Mouse (Mus musculus): ENCODE results near the gene Ptov1. TPM values are rescaled to one million over a fixed set of nuclear protein-coding genes. Genes with fewer than 3 reads are reported as not detected.

The Ptov1 gene
- polyA plus RNA-seq, 1 experiment from 2014 or later, result 501 TPM

DNA sequence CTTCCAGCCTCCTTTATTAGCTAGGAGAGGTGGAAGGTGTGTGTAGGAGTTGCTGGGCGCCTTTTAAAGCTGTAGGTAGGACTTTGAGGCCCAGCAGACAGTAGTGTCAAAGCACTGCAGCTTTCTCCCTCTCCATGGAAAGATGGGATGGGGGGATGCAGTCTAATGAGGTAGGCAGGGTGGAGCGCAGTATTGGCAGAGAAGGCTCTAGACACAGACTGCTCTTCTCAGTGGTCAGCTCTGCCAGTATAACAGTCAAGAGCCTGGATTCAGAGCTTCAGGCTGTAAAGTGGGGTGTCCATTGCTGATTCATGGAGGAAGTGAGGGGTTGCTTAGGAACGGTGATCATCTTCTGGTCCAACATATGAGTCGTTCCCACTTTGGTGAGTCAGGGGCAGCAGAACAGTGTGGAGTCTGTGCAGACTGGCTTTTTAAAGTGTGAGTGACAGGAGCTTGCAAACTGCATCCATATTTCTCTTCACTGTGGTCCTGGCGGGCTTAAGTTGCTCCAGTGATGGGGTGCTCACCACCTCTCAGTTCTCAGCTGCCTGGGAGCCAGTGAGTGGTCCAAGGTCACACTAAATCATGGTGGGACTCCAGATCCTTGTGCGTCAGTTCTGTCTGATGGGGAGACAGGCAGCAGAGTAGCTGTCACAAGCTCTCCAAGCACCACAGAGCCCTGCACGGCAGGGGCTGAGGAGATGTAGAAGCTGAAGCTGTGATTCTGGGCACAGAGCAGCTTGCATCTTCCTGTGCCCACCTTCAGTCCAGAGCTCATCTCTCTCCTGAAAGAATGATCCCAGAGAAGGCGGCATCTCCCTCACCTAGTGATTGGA, 18.6 kb downstream of the Ptov1 start:
- WGBS, result 78% methylated on average over 8 of the region's 8 CpGs
- peaks cover 23% of the 10 kb centered on the region for H3K4me1 ChIP-seq (ENCODE audit: control insufficient read depth, insufficient read depth, low read length)

DNA sequence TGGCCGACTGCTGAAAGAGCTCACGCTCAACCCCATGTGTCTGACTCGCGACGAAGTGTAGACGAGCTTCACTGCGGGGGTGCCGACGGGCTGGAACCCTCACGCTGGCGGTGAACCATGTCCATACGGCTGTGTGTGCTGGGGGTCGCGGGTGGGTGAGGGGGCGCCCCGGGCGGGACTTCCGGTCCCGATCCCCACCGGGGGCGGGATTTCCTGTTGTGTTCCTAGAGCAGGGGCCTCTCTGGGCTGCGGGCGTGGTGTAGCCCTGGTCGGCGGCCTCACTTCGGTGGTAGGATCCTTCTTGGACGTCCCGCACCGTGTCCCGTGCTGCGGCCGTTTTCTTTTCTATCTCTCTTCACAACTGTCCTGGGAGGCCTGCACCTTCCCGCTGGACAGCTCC, 19.4 kb downstream of the Ptov1 start:
- Histone ChIP-seq H3K9ac (ENCODE audit: low read depth, low read length) (peak overlapping the region; percentile 80), H3K4me1 (ENCODE audit: control insufficient read depth, insufficient read depth, low read length) (peaks cover 20% of the 10 kb centered on the region)

More for the DNA sequence above, 18.6 kb downstream of the Ptov1 start:
- H3K36me3 ChIP-seq (ENCODE audit: control insufficient read depth, insufficient read depth, low read length), result peaks cover 25% of the 10 kb centered on the region
- peak overlapping the region; percentile 97; the same call in 1 of the 2 replicates for H3K27ac ChIP-seq (ENCODE audit: low read depth, low read length)
- peak overlapping the region; percentile 80 for H3K9ac ChIP-seq (ENCODE audit: low read depth, low read length)
- no peaks in the 10 kb centered on the region for H3K27me3 ChIP-seq (ENCODE audit: control insufficient read depth, insufficient read depth, low read length)
- peak overlapping the region; percentile 53 for H3K4me2 ChIP-seq (replicated peaks; ENCODE audit: low read depth, low read length)
- no peaks in the 10 kb centered on the region for H3K9me3 ChIP-seq (ENCODE audit: control insufficient read depth, low read length)
- H3K4me3 ChIP-seq (ENCODE audit: low read length), result peak overlapping the region; percentile 70
- no peak for ATAC-seq (ENCODE audit: low FRiP score, low TSS enrichment)

DNA sequence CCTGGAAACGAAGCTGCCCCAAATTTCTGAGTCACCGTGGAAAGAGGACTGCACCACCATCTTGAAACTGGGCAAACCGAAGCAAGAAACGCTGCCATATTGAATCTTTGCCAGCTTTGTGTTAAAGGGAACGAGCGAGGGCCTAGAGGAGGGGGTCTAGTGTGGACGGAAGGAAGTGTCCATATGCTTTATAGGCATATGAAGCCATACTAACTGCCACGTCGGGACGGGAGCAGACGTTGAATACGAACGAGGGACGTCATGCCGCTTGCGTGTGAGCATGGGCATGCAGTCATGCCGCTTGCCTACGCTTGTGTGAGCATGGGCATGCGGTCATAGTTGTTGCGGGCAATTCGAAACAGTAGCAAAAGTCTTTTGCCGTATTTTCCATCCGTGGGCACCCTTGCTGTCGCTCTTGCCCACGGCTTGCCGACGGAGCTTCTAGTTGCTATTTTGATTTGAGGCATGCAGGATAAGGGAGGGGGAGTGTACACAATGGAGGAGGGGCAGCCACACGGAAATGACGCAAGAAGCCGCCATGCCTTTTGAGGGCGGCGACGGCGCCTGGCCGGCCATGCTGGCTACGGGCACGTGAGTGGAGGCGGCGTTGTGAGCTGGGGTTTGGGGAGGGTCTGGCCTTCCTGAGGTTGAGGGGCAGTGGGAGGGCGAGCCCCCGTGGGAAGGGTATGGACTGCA, 20.0 kb downstream of the Ptov1 start:
- Histone ChIP-seq H3K4me2 (replicated peaks; ENCODE audit: low read depth, low read length) (peak overlapping the region; percentile 53), H3K36me3 (ENCODE audit: control insufficient read depth, insufficient read depth, low read length) (peaks cover 39% of the 10 kb centered on the region), H3K27ac (ENCODE audit: low read depth, low read length) (peak overlapping the region; percentile 97), H3K9me3 (ENCODE audit: control insufficient read depth, low read length) (no peaks in the 10 kb centered on the region), H3K9ac (ENCODE audit: low read depth, low read length) (peak overlapping the region; percentile 80), H3K4me1 (ENCODE audit: control insufficient read depth, insufficient read depth, low read length) (peaks cover 17% of the 10 kb centered on the region), H3K27me3 (ENCODE audit: control insufficient read depth, insufficient read depth, low read length) (no peaks in the 10 kb centered on the region), H3K4me3 (ENCODE audit: low read length) (peak overlapping the region; percentile 70)
- ATAC-seq (ENCODE audit: low FRiP score, low TSS enrichment), result peak; percentile 68
- under 1% methylated on average over 41 of the region's 41 CpGs for WGBS

More for the DNA sequence above, 19.4 kb downstream of the Ptov1 start:
- peak overlapping the region; percentile 97 for H3K27ac ChIP-seq (ENCODE audit: low read depth, low read length)
- no peaks in the 10 kb centered on the region for H3K9me3 ChIP-seq (ENCODE audit: control insufficient read depth, low read length)
- peak overlapping the region; percentile 70 for H3K4me3 ChIP-seq (ENCODE audit: low read length)
- peak overlapping the region; percentile 53 for H3K4me2 ChIP-seq (replicated peaks; ENCODE audit: low read depth, low read length)
- peaks cover 34% of the 10 kb centered on the region for H3K36me3 ChIP-seq (ENCODE audit: control insufficient read depth, insufficient read depth, low read length)
- H3K27me3 ChIP-seq (ENCODE audit: control insufficient read depth, insufficient read depth, low read length), result no peaks in the 10 kb centered on the region
- 0% methylated on average over 30 of the region's 33 CpGs for WGBS
- peak; percentile 39 for ATAC-seq (ENCODE audit: low FRiP score, low TSS enrichment)

DNA sequence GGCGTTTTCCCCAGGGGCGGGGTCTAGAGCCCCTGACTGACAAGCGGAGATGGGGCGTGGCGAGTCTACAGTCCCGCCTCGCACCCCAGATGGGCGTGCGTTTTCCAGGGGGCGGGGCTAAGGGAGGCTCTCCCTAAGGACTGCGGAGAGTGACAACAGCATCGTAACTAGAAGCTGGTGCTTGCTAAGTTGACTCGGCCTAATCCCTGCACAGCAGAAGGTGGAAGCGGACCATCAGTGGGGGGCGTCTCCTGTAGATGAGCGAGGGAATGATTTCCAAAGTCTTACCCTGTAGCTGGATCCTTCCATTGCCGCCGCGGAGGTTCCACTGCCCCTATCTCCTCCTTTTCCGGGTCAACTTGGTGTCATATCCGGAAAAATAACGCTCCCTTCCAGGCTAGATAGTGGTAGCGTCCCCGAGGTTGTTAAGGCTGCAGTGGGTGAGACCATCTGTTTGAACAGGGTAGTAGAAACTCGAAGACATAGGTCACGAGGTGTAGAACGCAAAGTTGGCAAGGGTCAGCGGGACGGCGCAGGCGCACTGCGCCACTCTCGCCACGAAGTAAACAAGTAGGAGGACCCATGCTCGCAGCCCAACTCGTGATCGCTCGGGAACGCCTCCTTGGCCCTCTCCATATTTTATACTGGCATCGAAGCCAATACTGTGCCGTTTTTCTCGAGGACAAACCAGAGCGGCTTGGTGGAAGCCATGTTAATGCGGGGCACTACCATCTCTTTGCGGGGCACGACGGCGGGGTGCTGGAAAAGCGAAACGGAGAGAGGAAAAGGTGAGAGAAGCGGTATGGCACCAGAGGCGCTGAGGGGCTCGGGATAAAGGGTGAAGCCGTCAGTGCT, 20.8 kb downstream of the Ptov1 start, which contains the start of the genes Akt1s1 and Tbc1d17:
TSS of gene Akt1s1 (plus strand) at position 431 of the 855 bp plus-strand sequence.
TSS of gene Tbc1d17 (minus strand) at position 519 of the 855 bp plus-strand sequence.
- Histone ChIP-seq H3K27me3 (ENCODE audit: control insufficient read depth, insufficient read depth, low read length) (no peaks in the 10 kb centered on the region), H3K9ac (ENCODE audit: low read depth, low read length) (peak within 1 kb of the TSS; percentile 80), H3K36me3 (ENCODE audit: control insufficient read depth, insufficient read depth, low read length) (peaks cover 47% of the 10 kb centered on the region), H3K4me1 (ENCODE audit: control insufficient read depth, insufficient read depth, low read length) (peaks cover 13% of the 10 kb centered on the region), H3K9me3 (ENCODE audit: control insufficient read depth, low read length) (no peaks in the 10 kb centered on the region), H3K4me2 (replicated peaks; ENCODE audit: low read depth, low read length) (peak within 1 kb of the TSS; percentile 67), H3K4me3 (ENCODE audit: low read length) (peak within 1 kb of the TSS; percentile 70), H3K27ac (ENCODE audit: low read depth, low read length) (peak within 1 kb of the TSS; percentile 97)
- peak; percentile 84 for ATAC-seq (ENCODE audit: low FRiP score, low TSS enrichment)
- under 1% methylated on average over 54 of the region's 54 CpGs for whole genome bisulfite sequencing

DNA sequence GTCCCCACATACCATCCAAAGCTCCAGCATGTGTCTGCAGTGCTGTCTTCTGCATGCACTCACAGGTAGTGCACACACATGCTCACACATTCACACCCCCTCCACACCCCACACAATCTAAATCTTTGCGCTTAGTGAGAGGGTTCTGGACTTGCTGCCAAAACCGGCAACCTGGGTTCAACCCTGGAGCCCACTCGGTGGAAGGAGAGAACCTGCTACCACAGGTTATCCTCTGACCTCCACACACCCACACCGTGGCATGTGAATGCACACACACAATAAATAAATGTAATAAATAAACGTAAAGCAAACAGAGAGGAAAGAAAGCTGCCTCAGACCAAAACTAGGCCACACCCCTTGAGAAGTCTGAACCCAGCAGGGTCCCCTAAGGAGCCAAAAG, 21.8 kb downstream of the Ptov1 start:
- Histone ChIP-seq H3K9me3 (ENCODE audit: control insufficient read depth, low read length) (no peaks in the 10 kb centered on the region), H3K4me2 (replicated peaks; ENCODE audit: low read depth, low read length) (peak overlapping the region; percentile 67), H3K9ac (ENCODE audit: low read depth, low read length) (peak overlapping the region; percentile 80; the same call in 1 of the 2 replicates), H3K36me3 (ENCODE audit: control insufficient read depth, insufficient read depth, low read length) (peaks cover 50% of the 10 kb centered on the region), H3K4me1 (ENCODE audit: control insufficient read depth, insufficient read depth, low read length) (peaks cover 10% of the 10 kb centered on the region), H3K27me3 (ENCODE audit: control insufficient read depth, insufficient read depth, low read length) (no peaks in the 10 kb centered on the region), H3K27ac (ENCODE audit: low read depth, low read length) (no peak overlapping the region), H3K4me3 (ENCODE audit: low read length) (peak overlapping the region; percentile 70)
- ATAC-seq (ENCODE audit: low FRiP score, low TSS enrichment), result no peak
- WGBS, result 70% methylated on average over 5 of the region's 5 CpGs

DNA sequence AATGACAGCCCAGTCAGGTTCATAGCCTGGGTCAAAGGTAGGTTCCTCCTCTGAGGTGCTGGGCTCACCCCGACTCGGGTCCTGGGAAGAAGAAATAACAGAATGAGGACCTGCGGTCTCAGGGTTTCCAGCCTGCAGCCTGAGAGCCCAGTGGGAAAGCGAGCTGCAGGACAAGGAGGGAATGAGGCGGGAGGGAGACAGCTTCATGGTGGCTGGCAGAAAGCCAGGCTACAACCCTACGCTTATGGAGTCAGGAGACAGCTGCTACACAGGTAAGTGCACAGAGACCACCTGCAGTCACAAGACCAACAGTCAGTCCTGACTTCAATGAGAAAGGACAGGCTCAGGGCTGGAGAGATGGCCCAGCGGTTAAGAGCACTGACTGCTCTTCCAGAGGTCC, 22.8 kb downstream of the Ptov1 start:
- Histone ChIP-seq H3K4me1 (ENCODE audit: control insufficient read depth, insufficient read depth, low read length) (peaks cover 10% of the 10 kb centered on the region), H3K9ac (ENCODE audit: low read depth, low read length) (no peak overlapping the region), H3K27ac (ENCODE audit: low read depth, low read length) (no peak overlapping the region), H3K4me2 (replicated peaks; ENCODE audit: low read depth, low read length) (no peak overlapping the region), H3K9me3 (ENCODE audit: control insufficient read depth, low read length) (no peaks in the 10 kb centered on the region), H3K27me3 (ENCODE audit: control insufficient read depth, insufficient read depth, low read length) (no peaks in the 10 kb centered on the region), H3K4me3 (ENCODE audit: low read length) (no peak overlapping the region), H3K36me3 (ENCODE audit: control insufficient read depth, insufficient read depth, low read length) (peaks cover 53% of the 10 kb centered on the region)
- no peak for ATAC-seq (ENCODE audit: low FRiP score, low TSS enrichment)
- WGBS, result 89% methylated on average over 7 of the region's 7 CpGs

DNA sequence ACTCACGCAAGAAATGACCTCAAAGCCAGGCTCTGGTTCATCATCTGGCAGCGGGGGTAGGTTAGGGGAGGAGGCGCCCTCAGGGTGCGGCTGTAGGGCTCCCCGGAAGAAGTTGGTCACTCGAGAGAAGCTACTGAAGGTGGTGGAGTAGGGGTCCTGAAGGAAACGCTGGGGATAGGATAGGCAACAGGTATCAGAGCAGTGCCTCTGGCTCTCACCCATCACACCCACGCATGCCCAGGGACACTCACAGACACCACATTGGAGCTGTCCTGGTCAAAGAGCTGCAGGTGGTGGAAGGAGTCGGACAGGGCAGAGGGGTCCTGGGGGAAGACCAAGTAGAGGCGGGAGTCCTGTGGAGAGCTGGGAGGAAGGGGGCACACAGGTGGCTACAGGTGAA, 24.6 kb downstream of the Ptov1 start:
- H3K27ac ChIP-seq (ENCODE audit: low read depth, low read length), result no peak overlapping the region
- peaks cover 58% of the 10 kb centered on the region for H3K36me3 ChIP-seq (ENCODE audit: control insufficient read depth, insufficient read depth, low read length)
- peaks cover 4% of the 10 kb centered on the region; the same call in 1 of the 2 replicates for H3K4me1 ChIP-seq (ENCODE audit: control insufficient read depth, insufficient read depth, low read length)
- 93% methylated on average over 10 of the region's 10 CpGs for WGBS
- no peak for ATAC-seq (ENCODE audit: low FRiP score, low TSS enrichment)
- H3K9ac ChIP-seq (ENCODE audit: low read depth, low read length), result no peak overlapping the region
- no peaks in the 10 kb centered on the region for H3K9me3 ChIP-seq (ENCODE audit: control insufficient read depth, low read length)
- 0 out of 2 replicates have a peak, but pooled peaks cover 4% of the 10 kb centered on the region for H3K27me3 ChIP-seq (ENCODE audit: control insufficient read depth, insufficient read depth, low read length)
- no peak overlapping the region for H3K4me2 ChIP-seq (replicated peaks; ENCODE audit: low read depth, low read length)
- H3K4me3 ChIP-seq (ENCODE audit: low read length), result no peak overlapping the region

DNA sequence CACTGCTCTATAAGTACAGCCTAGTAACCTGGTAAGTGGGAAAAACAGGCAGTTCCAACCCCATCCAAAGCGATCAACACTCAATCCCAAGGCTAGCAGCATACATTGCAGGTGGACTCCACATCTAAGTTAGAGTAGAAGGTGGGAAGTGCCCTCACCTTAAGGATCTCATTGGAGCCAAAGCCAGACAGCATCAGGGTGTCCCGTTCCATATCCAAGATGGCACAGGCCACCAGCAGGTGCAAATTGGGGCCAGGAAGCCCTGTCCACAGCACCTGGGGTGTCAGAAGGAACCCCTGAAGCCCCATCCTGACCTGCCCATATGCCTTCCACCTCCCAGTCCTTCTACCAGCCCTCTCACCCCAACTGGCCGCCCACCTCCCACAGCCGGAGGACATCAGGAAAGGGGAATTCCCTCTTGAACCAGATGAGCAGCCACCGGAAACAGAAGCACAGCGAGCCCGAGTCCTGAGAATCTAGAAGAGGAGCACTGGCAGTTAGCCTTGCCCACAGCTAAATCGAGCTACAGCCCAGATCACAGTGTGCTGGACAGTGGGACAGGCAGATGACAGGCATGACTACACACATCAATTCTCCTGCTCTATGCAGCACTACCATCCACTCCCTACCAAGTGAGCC, 27.6 kb downstream of the Ptov1 start:
- peaks cover 58% of the 10 kb centered on the region for H3K36me3 ChIP-seq (ENCODE audit: control insufficient read depth, insufficient read depth, low read length)
- no peak overlapping the region for H3K4me2 ChIP-seq (replicated peaks; ENCODE audit: low read depth, low read length)
- H3K27me3 ChIP-seq (ENCODE audit: control insufficient read depth, insufficient read depth, low read length), result 0 out of 2 replicates have a peak, but pooled peaks cover 4% of the 10 kb centered on the region
- peaks cover 10% of the 10 kb centered on the region; the same call in 1 of the 2 replicates for H3K4me1 ChIP-seq (ENCODE audit: control insufficient read depth, insufficient read depth, low read length)
- no peak overlapping the region for H3K27ac ChIP-seq (ENCODE audit: low read depth, low read length)
- H3K4me3 ChIP-seq (ENCODE audit: low read length), result no peak overlapping the region
- 94% methylated on average over 8 of the region's 8 CpGs for WGBS
- no peak for ATAC-seq (ENCODE audit: low FRiP score, low TSS enrichment)
- no peak overlapping the region for H3K9ac ChIP-seq (ENCODE audit: low read depth, low read length)
- no peaks in the 10 kb centered on the region for H3K9me3 ChIP-seq (ENCODE audit: control insufficient read depth, low read length)
